Mouse (Mus musculus) testis, adult 2 months (tissue): ENCODE measurements around the gene Camkk1. TPM values are rescaled to one million over a fixed set of nuclear protein-coding genes. Genes with fewer than 3 reads are reported as not detected.

Experiments
- H3K27ac ChIP-seq: fragments of 200-500 bp; 2 replicates; pipeline ENCODE4 v1.5.1; 2012; ENCODE audit warnings: low read depth, low read length; ENCODE audit not compliant: control insufficient read depth, insufficient read depth
- H3K27me3 ChIP-seq: fragments of 200-500 bp; 2 replicates; pipeline ENCODE4 v1.6.1; 2012; ENCODE audit warnings: mild to moderate bottlenecking, low read length, moderate library complexity; ENCODE audit not compliant: control insufficient read depth, insufficient read depth
- H3K36me3 ChIP-seq: fragments of 200-500 bp; 2 replicates; pipeline ENCODE4 v1.6.1; 2012; ENCODE audit warnings: mild to moderate bottlenecking, low read length; ENCODE audit not compliant: control insufficient read depth, insufficient read depth
- H3K4me1 ChIP-seq: fragments of 200-500 bp; 2 replicates; pipeline ENCODE4 v1.6.1; 2012; ENCODE audit warnings: low read length; ENCODE audit not compliant: control insufficient read depth, insufficient read depth
- H3K4me3 ChIP-seq: fragments of 200-500 bp; 2 replicates; pipeline ENCODE4 v1.5.1; 2012; ENCODE audit warnings: low read depth, mild to moderate bottlenecking, low read length, moderate library complexity, mixed read lengths; ENCODE audit not compliant: control insufficient read depth
- CTCF ChIP-seq: fragments of 200-500 bp; IDR thresholded peaks from 2 replicates; pipeline ENCODE4 v1.5.1; 2012; ENCODE audit warnings: low read depth, mild to moderate bottlenecking, inconsistent platforms, low read length, moderate library complexity; ENCODE audit not compliant: control insufficient read depth, insufficient read depth, insufficient replicate concordance
- POLR2A ChIP-seq: fragments of 200-500 bp; IDR thresholded peaks from 2 replicates; pipeline ENCODE4 v1.6.1; 2012; ENCODE audit warnings: low read depth, mild to moderate bottlenecking, inconsistent platforms, low read length, moderate library complexity; ENCODE audit not compliant: control insufficient read depth
- polyA plus RNA-seq: library from polyadenylated mRNA; depleted of rRNA; stranded (reverse); fragments of >200 nt; gene quantifications from 2 replicates; pipeline ENCODE4 v1.2.3, GENCODE M21; 2012

Gene Camkk1
- polyA plus RNA-seq, 1 experiment: 0.96 TPM

DNA sequence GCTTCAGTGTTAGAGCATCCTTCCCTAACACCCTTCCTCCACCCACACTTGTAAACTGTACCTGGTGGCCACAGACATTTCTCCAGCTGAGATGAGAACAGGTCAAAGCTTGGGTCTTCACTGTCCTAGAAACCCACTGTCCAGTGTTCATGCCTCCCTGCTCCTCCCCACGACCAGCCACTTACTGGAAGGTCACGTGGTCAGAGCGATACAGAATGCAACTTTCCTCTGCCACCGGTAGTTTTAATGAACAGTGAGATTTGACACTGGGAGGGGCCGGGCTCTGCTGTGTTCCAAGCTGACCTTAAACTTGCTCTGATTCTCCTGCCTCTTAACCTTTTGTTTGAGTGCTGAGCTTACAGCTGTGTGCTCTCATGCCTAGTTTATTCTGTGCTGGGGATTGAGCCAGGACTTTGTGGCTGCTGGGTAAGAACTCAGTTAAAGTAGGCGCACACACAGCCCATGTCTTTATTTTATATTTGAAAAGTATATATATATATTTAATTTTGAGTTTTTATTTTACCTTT, 25.5 kb downstream of the Camkk1 start:
- Histone ChIP-seq H3K4me1 (peaks cover 11% of the 10 kb centered on the region), H3K27me3 (no peaks in the 10 kb centered on the region), H3K4me3 (no peak overlapping the region), H3K36me3 (no peaks in the 10 kb centered on the region), H3K27ac (no peak overlapping the region)
- no peak for TF ChIP-seq POLR2A
- no peak for TF ChIP-seq CTCF

GRCm38 (mm10) chr11:73044789-73045188, 26.0 kb downstream of the Camkk1 start:
- Histone ChIP-seq H3K36me3 (no peaks in the 10 kb centered on the region), H3K4me1 (peaks cover 11% of the 10 kb centered on the region), H3K27ac (no peak overlapping the region), H3K4me3 (no peak overlapping the region), H3K27me3 (no peaks in the 10 kb centered on the region)
- TF ChIP-seq CTCF (no peak), POLR2A (no peak)

- TF ChIP-seq POLR2A (peak; percentile 82; the same call in 1 of the 2 replicates), CTCF (peak; percentile 69; the same call in 1 of the 2 replicates)
- no peaks in the 10 kb centered on the region; the same call in 1 of the 2 replicates for H3K36me3 ChIP-seq
- peak within 1 kb of the TSS; percentile 99 for H3K4me3 ChIP-seq
- peak within 1 kb of the TSS; percentile 96 for H3K27ac ChIP-seq
- H3K4me1 ChIP-seq: peaks cover 11% of the 10 kb centered on the region
- no peaks in the 10 kb centered on the region for H3K27me3 ChIP-seq
Measured at GRCm38 (mm10) chr11:73047542-73047996, 28.8 kb downstream of the Camkk1 start, which contains the start of gene Ncbp3. TSS of gene Ncbp3 (plus strand) at chr11:73047783.

- Histone ChIP-seq H3K27me3 (no peaks in the 10 kb centered on the region), H3K4me3 (peak overlapping the region; percentile 99)
Measured at GRCm38 (mm10) chr11:73048030-73048876, 29.4 kb downstream of the Camkk1 start.

GRCm38 (mm10) chr11:73049335-73049734, 30.5 kb downstream of the Camkk1 start:
- Histone ChIP-seq H3K4me3 (no peak overlapping the region), H3K36me3 (peaks cover 2% of the 10 kb centered on the region; the same call in 1 of the 2 replicates), H3K27ac (no peak overlapping the region), H3K4me1 (peaks cover 11% of the 10 kb centered on the region), H3K27me3 (no peaks in the 10 kb centered on the region)
- TF ChIP-seq CTCF (peak; percentile 57; the same call in 1 of the 2 replicates), POLR2A (no peak)

More at GRCm38 (mm10) chr11:73048030-73048876, 29.4 kb downstream of the Camkk1 start:
- H3K36me3 ChIP-seq: no peaks in the 10 kb centered on the region; the same call in 1 of the 2 replicates
- no peak for TF ChIP-seq CTCF
- no peak for TF ChIP-seq POLR2A
- peaks cover 11% of the 10 kb centered on the region for H3K4me1 ChIP-seq
- H3K27ac ChIP-seq: peak overlapping the region; percentile 96

GRCm38 (mm10) chr11:73052795-73053194, 34.0 kb downstream of the Camkk1 start:
- no peak overlapping the region for H3K27ac ChIP-seq
- H3K4me3 ChIP-seq: no peak overlapping the region
- TF ChIP-seq CTCF: no peak
- TF ChIP-seq POLR2A: no peak
- H3K36me3 ChIP-seq: peaks cover 2% of the 10 kb centered on the region
- H3K27me3 ChIP-seq: no peaks in the 10 kb centered on the region
- H3K4me1 ChIP-seq: peaks cover 8% of the 10 kb centered on the region

DNA sequence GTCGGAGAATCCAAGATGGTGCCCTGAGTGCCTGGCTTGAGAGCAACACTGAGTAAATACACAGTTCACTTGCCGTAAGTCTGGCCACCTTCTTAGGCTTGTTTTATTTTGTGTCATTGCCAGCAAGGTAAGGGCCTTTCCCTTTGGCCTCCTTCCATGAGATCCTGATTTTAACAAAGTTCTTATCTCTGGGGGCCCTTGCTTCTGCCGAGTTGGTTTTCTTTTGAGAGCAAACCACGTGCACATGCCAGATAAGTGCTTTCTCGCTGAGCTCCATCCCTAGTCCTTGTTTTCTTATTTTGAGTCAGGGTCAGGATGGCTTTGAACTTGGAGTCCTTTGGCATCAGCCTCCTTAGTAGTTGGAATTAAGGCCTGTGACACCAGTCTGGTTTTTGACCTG, 38.9 kb downstream of the Camkk1 start:
- no peaks in the 10 kb centered on the region for H3K27me3 ChIP-seq
- no peak overlapping the region for H3K27ac ChIP-seq
- peaks cover 2% of the 10 kb centered on the region for H3K36me3 ChIP-seq
- no peak overlapping the region for H3K4me3 ChIP-seq
- TF ChIP-seq POLR2A (no peak), CTCF (no peak)
- H3K4me1 ChIP-seq: no peaks in the 10 kb centered on the region
